Mouse (Mus musculus) lung, embryonic 14.5 days (tissue): ENCODE data around the gene Gpr3. TPM values are rescaled to one million over a fixed set of nuclear protein-coding genes. Genes with fewer than 3 reads are reported as not detected.

Experiments
- ATAC-seq: fragments of 200-750 bp; cut with Nextera tagmentation; 2 replicates; pipeline ENCODE4 v1.8.0; 2017; ENCODE audit warnings: mild to moderate bottlenecking, moderate TSS enrichment, moderate library complexity; ENCODE audit not compliant: insufficient read depth
- DNase-seq: peaks from one replicate; pipeline ENCODE4 v3.0.0-alpha.2; 2015
- H3K27ac ChIP-seq: fragments of 300-500 bp; sonication (generic); 2 replicates; pipeline ENCODE4 v1.5.1; 2014; ENCODE audit warnings: low read depth, mild to moderate bottlenecking, moderate library complexity
- H3K27me3 ChIP-seq: fragments of 300-500 bp; sonication (generic); 2 replicates; pipeline ENCODE4 v1.6.1; 2014; ENCODE audit warnings: low read length, control low read depth; ENCODE audit not compliant: insufficient read depth
- H3K36me3 ChIP-seq: fragments of 300-500 bp; sonication (generic); 2 replicates; pipeline ENCODE4 v1.6.1; 2014; ENCODE audit warnings: control low read depth; ENCODE audit not compliant: insufficient read depth
- H3K4me1 ChIP-seq: fragments of 300-500 bp; sonication (generic); 2 replicates; pipeline ENCODE4 v1.6.1; 2014; ENCODE audit warnings: antibody characterized with exemption, control low read depth; ENCODE audit not compliant: insufficient read depth
- H3K4me2 ChIP-seq: fragments of 300-500 bp; sonication (generic); 2 replicates; pipeline ENCODE4 v1.6.1; 2014; ENCODE audit warnings: mild to moderate bottlenecking
- H3K4me3 ChIP-seq: fragments of 300-500 bp; sonication (generic); 2 replicates; pipeline ENCODE4 v1.5.1; 2014; ENCODE audit warnings: low read depth, low read length
- H3K9ac ChIP-seq: fragments of 300-500 bp; sonication (generic); 2 replicates; pipeline ENCODE4 v1.6.1; 2014
- H3K9me3 ChIP-seq: fragments of 300-500 bp; sonication (generic); 2 replicates; pipeline ENCODE4 v1.6.1; 2016; ENCODE audit warnings: low read depth, low read length, control low read depth
- CTCF ChIP-seq: IDR thresholded peaks from 2 replicates; pipeline ENCODE4 v1.5.1; 2016; ENCODE audit warnings: antibody characterized with exemption, low read depth
- WGBS: fragments of 180-500 bp; shearing (Covaris S2); extraction: QIAGEN DNeasy Blood & Tissue Kit; methylation state at CpG from one replicate; pipeline ENCODE4 v1.1.7; 2014; 5-methylcytosine and 5-hydroxymethylcytosine counted together
- polyA plus RNA-seq: library from polyadenylated mRNA; unstranded; fragments of >200 nt; fragmentation: Nextera tagmentation; extraction: Ambion mirVana; gene quantifications from 2 replicates; pipeline ENCODE4 v1.2.1, GENCODE M21; 2014

Gene Gpr3
- polyA plus RNA-seq, 1 experiment from 2014 or later = not detected

- Histone ChIP-seq H3K27ac (no peak overlapping the region), H3K27me3 (no peaks in the 10 kb centered on the region), H3K4me1 (no peaks in the 10 kb centered on the region), H3K9me3 (no peaks in the 10 kb centered on the region), H3K36me3 (no peaks in the 10 kb centered on the region), H3K4me3 (no peak overlapping the region), H3K4me2 (no peak overlapping the region), H3K9ac (no peak overlapping the region)
- ATAC-seq = no peak
- WGBS = 26% methylated on average over 10 of the region's 10 CpGs
- peak; percentile 71 for DNase-seq
- peak; percentile 58 for TF ChIP-seq CTCF
These were observed 21.1 kb upstream of the Gpr3 start for GRCm38 (mm10) chr4:133233285-133233976.

GRCm38 (mm10) chr4:133229582-133229981 is 17.2 kb upstream of the Gpr3 start:
- no peak for TF ChIP-seq CTCF
- no peak overlapping the region for H3K27ac ChIP-seq
- no peaks in the 10 kb centered on the region for H3K4me1 ChIP-seq
- H3K27me3 ChIP-seq = no peaks in the 10 kb centered on the region
- no peak overlapping the region for H3K4me3 ChIP-seq
- no peak for DNase-seq
- H3K9me3 ChIP-seq = no peaks in the 10 kb centered on the region
- no peak overlapping the region for H3K4me2 ChIP-seq
- ATAC-seq = no peak
- H3K36me3 ChIP-seq = no peaks in the 10 kb centered on the region
- WGBS = 75% methylated on average over 8 of the region's 8 CpGs
- no peak overlapping the region for H3K9ac ChIP-seq

GRCm38 (mm10) chr4:133227636-133228035 is 15.3 kb upstream of the Gpr3 start:
- Histone ChIP-seq H3K27me3 (no peaks in the 10 kb centered on the region), H3K4me1 (no peaks in the 10 kb centered on the region), H3K36me3 (no peaks in the 10 kb centered on the region), H3K27ac (no peak overlapping the region), H3K4me2 (no peak overlapping the region), H3K9ac (no peak overlapping the region), H3K4me3 (no peak overlapping the region), H3K9me3 (no peaks in the 10 kb centered on the region)
- DNase-seq (no peak), ATAC-seq (no peak)
- WGBS = 72% methylated on average over 8 of the region's 8 CpGs
- no peak for TF ChIP-seq CTCF

- Histone ChIP-seq H3K9me3 (no peaks in the 10 kb centered on the region), H3K27ac (no peak overlapping the region), H3K4me2 (no peak overlapping the region), H3K36me3 (no peaks in the 10 kb centered on the region), H3K4me3 (no peak overlapping the region), H3K4me1 (no peaks in the 10 kb centered on the region), H3K9ac (no peak overlapping the region), H3K27me3 (no peaks in the 10 kb centered on the region)
- DNase-seq (no peak), ATAC-seq (no peak)
- TF ChIP-seq CTCF = no peak
- WGBS = 59% methylated on average over 10 of the region's 10 CpGs
These were observed 13.7 kb upstream of the Gpr3 start for GRCm38 (mm10) chr4:133226073-133226472.

DNA sequence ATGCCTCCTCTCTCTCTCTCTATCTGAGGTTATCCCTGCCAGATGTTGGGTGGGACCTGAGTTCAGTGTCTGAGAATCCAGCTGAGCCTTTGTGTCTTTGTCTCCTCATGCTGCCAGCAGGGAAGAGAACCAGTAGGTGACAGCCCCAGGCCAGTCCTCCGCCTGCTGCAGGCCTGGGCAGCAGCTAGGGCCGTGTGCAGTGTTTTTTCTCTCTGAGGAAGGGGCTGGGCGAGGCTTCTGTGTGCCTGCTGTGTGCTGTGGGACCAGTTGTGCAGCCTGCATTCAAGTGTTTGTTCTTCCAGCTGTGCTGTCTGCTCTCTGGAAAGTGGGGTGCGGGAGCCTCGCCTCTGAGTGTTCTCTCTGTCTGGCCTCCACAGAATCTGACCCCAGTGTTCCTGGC is 11.5 kb upstream of the Gpr3 start:
- ATAC-seq = no peak
- WGBS = 45% methylated on average over 5 of the region's 5 CpGs
- H3K4me1 ChIP-seq = no peaks in the 10 kb centered on the region; the same call in 1 of the 2 replicates
- TF ChIP-seq CTCF = no peak
- no peak overlapping the region for H3K4me3 ChIP-seq
- no peak overlapping the region for H3K4me2 ChIP-seq
- 0 out of 2 replicates have a peak overlapping the region, but pooled peaks have one; percentile 2 for H3K27ac ChIP-seq
- no peaks in the 10 kb centered on the region for H3K27me3 ChIP-seq
- peak; percentile 50 for DNase-seq
- no peaks in the 10 kb centered on the region for H3K9me3 ChIP-seq
- H3K9ac ChIP-seq = no peak overlapping the region
- no peaks in the 10 kb centered on the region for H3K36me3 ChIP-seq

DNA sequence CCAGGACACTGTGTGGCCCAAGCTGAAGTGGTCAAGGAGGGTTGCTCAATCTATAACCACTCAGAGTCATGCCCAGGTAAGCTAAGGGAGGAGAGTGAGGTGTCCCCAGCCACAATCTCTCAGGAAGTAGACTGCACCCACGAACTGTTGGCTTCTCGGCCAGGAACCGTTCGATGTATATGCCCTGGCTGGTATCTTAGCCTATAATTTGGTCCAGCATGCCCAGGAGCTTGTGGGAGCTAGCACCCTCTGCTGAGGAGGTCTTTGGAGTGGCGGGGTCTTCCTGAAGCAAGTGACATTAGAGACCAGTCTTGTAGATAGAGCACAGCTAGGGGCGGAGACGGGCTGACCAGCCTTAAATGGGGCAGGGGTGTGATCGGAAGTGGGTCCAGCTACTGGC is 9.4 kb upstream of the Gpr3 start:
- Histone ChIP-seq H3K4me1 (no peaks in the 10 kb centered on the region; the same call in 1 of the 2 replicates), H3K4me2 (no peak overlapping the region), H3K9ac (no peak overlapping the region), H3K27ac (no peak overlapping the region), H3K4me3 (no peak overlapping the region), H3K9me3 (no peaks in the 10 kb centered on the region), H3K36me3 (no peaks in the 10 kb centered on the region), H3K27me3 (no peaks in the 10 kb centered on the region)
- TF ChIP-seq CTCF = no peak
- WGBS = 80% methylated on average over 8 of the region's 8 CpGs
- DNase-seq (no peak), ATAC-seq (no peak)

DNA sequence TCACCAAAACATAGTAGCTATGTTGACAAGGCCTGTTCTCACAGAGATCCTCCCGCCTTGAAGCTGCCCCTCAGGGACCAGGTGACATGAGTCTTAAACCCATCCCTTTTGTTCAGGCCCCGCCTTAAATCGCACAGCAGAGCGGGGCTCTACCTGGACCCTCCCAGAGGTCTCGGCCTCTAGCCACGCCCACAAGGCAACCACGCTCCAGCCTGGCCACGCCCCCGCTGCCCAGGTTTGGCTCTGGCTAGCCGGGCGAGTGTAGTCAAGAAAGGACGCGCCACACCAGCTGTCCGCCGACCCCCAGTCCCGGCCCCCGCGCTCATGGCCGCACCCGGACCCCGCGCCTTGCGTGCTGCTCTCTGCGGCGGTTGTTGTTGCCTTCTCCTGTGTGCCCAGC is 8.3 kb upstream of the Gpr3 start:
- TF ChIP-seq CTCF = no peak
- Histone ChIP-seq H3K9ac (peak overlapping the region; percentile 49), H3K36me3 (no peaks in the 10 kb centered on the region), H3K27ac (no peak overlapping the region), H3K4me1 (no peaks in the 10 kb centered on the region; the same call in 1 of the 2 replicates), H3K9me3 (no peaks in the 10 kb centered on the region), H3K4me2 (peak overlapping the region; percentile 65), H3K27me3 (no peaks in the 10 kb centered on the region), H3K4me3 (peak overlapping the region; percentile 35)
- ATAC-seq (no peak), DNase-seq (peak; percentile 72)
- WGBS = 3% methylated on average over 25 of the region's 25 CpGs
